Mouse (Mus musculus) liver, adult 2 months (tissue): Measurements from ENCODE around the gene Fam69a. TPM values are rescaled to one million over a fixed set of nuclear protein-coding genes. Genes with fewer than 3 reads are reported as not detected.

Experiments
- DNase-seq: peaks from one replicate; pipeline ENCODE4 v3.0.0-alpha.2; 2011; ENCODE audit warnings: low read depth, low spot score; ENCODE audit errors: extremely low read depth
- H3K27ac ChIP-seq: fragments of 200-500 bp; replicated peaks from 2 replicates; pipeline ENCODE4 v1.5.1; 2012; ENCODE audit warnings: low read depth, mild to moderate bottlenecking, control low read depth, inconsistent platforms, low read length; ENCODE audit not compliant: insufficient read depth
- H3K27me3 ChIP-seq: fragments of 200-500 bp; 2 replicates; pipeline ENCODE4 v1.6.1; 2012; ENCODE audit warnings: mild to moderate bottlenecking, moderate library complexity, low read length, inconsistent platforms; ENCODE audit not compliant: control insufficient read depth, insufficient read depth
- H3K36me3 ChIP-seq: fragments of 200-500 bp; 2 replicates; pipeline ENCODE4 v1.6.1; 2012; ENCODE audit warnings: low read length, inconsistent platforms; ENCODE audit not compliant: control insufficient read depth, insufficient read depth
- H3K4me1 ChIP-seq: fragments of 200-500 bp; 2 replicates; pipeline ENCODE4 v1.6.1; 2011; ENCODE audit warnings: low read length; ENCODE audit not compliant: control insufficient read depth, insufficient read depth
- H3K4me3 ChIP-seq: fragments of 200-500 bp; 2 replicates; pipeline ENCODE4 v1.5.1; 2011; ENCODE audit warnings: low read depth, mild to moderate bottlenecking, control low read depth, low read length, moderate library complexity; ENCODE audit not compliant: insufficient read depth
- H3K79me2 ChIP-seq: fragments of 200-500 bp; 2 replicates; pipeline ENCODE4 v1.6.1; 2012; ENCODE audit warnings: inconsistent platforms, mild to moderate bottlenecking, low read length, moderate library complexity; ENCODE audit not compliant: control insufficient read depth, insufficient read depth
- H3K9ac ChIP-seq: fragments of 200-500 bp; 2 replicates; pipeline ENCODE4 v1.6.1; 2012; ENCODE audit warnings: low read depth, mild to moderate bottlenecking, control low read depth, inconsistent platforms, low read length
- CTCF ChIP-seq: fragments of 200-500 bp; IDR thresholded peaks from 2 replicates; pipeline ENCODE4 v1.5.1; 2011; ENCODE audit warnings: low read depth, low read length, control low read depth
- POLR2A ChIP-seq: fragments of 200-500 bp; IDR thresholded peaks from 2 replicates; pipeline ENCODE4 v1.6.1; 2011; ENCODE audit warnings: low read length, control low read depth; ENCODE audit not compliant: insufficient read depth; ENCODE audit errors: extremely low read depth
- WGBS: fragments of 180-500 bp; shearing (Covaris S2); methylation state at CpG from one replicate; pipeline ENCODE4 v1.1.7; 2018; 5-methylcytosine and 5-hydroxymethylcytosine counted together
- polyA plus RNA-seq: library from polyadenylated mRNA; depleted of rRNA; stranded (reverse); fragments of >200 nt; gene quantifications from 2 replicates; pipeline ENCODE4 v1.2.3, GENCODE M21; 2012
- total RNA-seq: library from RNA; depleted of rRNA; stranded (reverse); fragments of >200 nt; gene quantifications from 2 replicates; pipeline ENCODE4 v1.2.3, GENCODE M21; 2014

Fam69a gene
- total and polyA plus RNA-seq, 2 experiments: 1.4 to 5.3 TPM

GRCm38 (mm10) chr5:107915280-107915679 is 71.6 kb downstream of the Fam69a start:
- H3K27ac ChIP-seq: no peak overlapping the region
- 80% methylated on average over 4 of the region's 4 CpGs for WGBS
- H3K79me2 ChIP-seq: no peaks in the 10 kb centered on the region
- H3K4me1 ChIP-seq: no peaks in the 10 kb centered on the region
- no peak for DNase-seq
- no peak overlapping the region for H3K4me3 ChIP-seq
- no peak for TF ChIP-seq CTCF
- no peak for TF ChIP-seq POLR2A
- no peaks in the 10 kb centered on the region for H3K27me3 ChIP-seq
- H3K9ac ChIP-seq: no peak overlapping the region
- H3K36me3 ChIP-seq: no peaks in the 10 kb centered on the region; the same call in 1 of the 2 replicates

DNA sequence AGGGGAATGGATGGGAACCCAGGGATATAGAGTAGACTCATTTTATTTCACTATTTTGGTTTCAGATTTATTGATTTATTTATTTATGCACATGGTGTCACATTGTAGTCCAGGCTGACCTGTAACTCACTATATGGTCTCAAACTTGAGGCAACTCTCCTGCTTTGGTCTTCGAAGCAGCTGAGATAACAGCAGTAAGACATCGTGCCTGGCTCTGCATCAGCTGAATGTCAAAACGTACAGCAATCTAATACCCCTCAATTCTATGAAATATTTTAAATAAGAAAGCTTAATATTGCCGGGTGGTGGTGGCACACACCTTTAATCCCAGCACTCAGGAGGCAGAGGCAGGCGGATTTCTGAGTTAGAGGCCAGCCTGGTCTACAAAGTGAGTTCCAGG is 75.9 kb downstream of the Fam69a start:
- Histone ChIP-seq H3K79me2 (no peaks in the 10 kb centered on the region), H3K4me1 (no peaks in the 10 kb centered on the region), H3K27ac (no peak overlapping the region), H3K4me3 (no peak overlapping the region), H3K36me3 (peaks cover 35% of the 10 kb centered on the region), H3K9ac (no peak overlapping the region), H3K27me3 (no peaks in the 10 kb centered on the region)
- no peak for TF ChIP-seq POLR2A
- no peak for TF ChIP-seq CTCF
- 93% methylated on average over 5 of the region's 5 CpGs for WGBS
- DNase-seq: no peak

DNA sequence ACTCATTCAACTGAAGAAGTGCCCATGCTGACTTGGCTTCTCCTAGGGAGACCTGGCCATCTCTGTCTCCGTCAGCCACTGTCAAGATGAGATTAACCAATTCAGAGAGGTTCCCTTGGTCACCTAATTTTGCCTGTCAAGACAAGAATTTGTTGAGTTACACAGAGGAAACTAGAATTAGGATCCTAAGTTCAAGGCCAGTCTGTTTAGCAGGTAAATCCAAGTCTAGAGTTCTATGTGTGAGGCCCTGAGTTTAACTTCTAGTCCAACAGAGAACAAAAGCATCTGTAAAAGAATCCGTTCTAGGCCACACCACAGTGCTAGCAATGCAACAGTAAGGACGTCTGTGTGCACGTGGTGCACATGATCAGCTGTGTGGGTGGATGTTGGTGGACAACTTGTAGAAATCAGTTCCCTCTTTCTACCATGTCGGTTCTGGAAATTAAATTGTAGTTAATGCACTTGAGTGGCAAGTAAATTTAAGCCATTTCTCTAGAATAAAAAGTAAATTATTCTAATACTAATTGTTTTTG is 76.7 kb downstream of the Fam69a start:
- H3K36me3 ChIP-seq: peaks cover 43% of the 10 kb centered on the region

DNA sequence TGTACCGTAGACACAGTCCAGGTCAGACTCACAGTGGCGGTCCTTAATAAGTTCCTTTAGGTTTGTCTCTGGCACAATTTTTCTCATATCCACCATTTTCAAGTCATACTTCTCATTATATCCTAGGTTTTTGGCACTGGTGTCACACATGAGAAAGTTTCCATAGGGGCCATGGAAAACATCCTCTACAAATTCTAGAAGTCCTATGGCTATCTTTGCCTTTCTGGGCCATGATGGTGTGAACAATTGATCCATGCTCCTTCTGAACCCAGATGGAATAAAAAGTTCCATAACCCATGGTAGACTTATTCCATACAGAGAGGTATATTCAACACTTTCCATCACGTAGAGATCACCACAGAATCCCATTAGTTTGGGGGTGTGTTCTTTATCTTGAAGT is 77.2 kb downstream of the Fam69a start:
- no peaks in the 10 kb centered on the region for H3K79me2 ChIP-seq
- peaks cover 47% of the 10 kb centered on the region for H3K36me3 ChIP-seq
- H3K4me3 ChIP-seq: no peak overlapping the region
- no peak for DNase-seq
- H3K27ac ChIP-seq: no peak overlapping the region
- WGBS: 89% methylated on average over 3 of the region's 3 CpGs
- no peak for TF ChIP-seq CTCF
- no peaks in the 10 kb centered on the region for H3K27me3 ChIP-seq
- H3K4me1 ChIP-seq: no peaks in the 10 kb centered on the region
- no peak overlapping the region for H3K9ac ChIP-seq

More for the DNA sequence above, 76.7 kb downstream of the Fam69a start:
- Histone ChIP-seq H3K79me2 (no peaks in the 10 kb centered on the region), H3K4me3 (no peak overlapping the region), H3K4me1 (no peaks in the 10 kb centered on the region), H3K9ac (no peak overlapping the region), H3K27ac (no peak overlapping the region), H3K27me3 (no peaks in the 10 kb centered on the region)
- 63% methylated on average over 5 of the region's 5 CpGs for WGBS
- TF ChIP-seq CTCF (no peak), POLR2A (no peak)
- DNase-seq: no peak

GRCm38 (mm10) chr5:107908514-107909110 is 78.3 kb downstream of the Fam69a start:
- H3K27me3 ChIP-seq: no peaks in the 10 kb centered on the region
- no peak overlapping the region for H3K9ac ChIP-seq
- H3K36me3 ChIP-seq: peaks cover 55% of the 10 kb centered on the region
- no peaks in the 10 kb centered on the region for H3K79me2 ChIP-seq
- no peak overlapping the region for H3K27ac ChIP-seq
- DNase-seq: no peak
- H3K4me3 ChIP-seq: no peak overlapping the region
- TF ChIP-seq POLR2A (no peak), CTCF (no peak)
- 81% methylated on average over 2 of the region's 2 CpGs for WGBS
- H3K4me1 ChIP-seq: no peaks in the 10 kb centered on the region

GRCm38 (mm10) chr5:107904325-107904724 is 82.6 kb downstream of the Fam69a start:
- Histone ChIP-seq H3K27ac (no peak overlapping the region), H3K4me3 (no peak overlapping the region), H3K4me1 (no peaks in the 10 kb centered on the region), H3K9ac (no peak overlapping the region), H3K36me3 (peaks cover 64% of the 10 kb centered on the region), H3K27me3 (no peaks in the 10 kb centered on the region), H3K79me2 (peaks cover 9% of the 10 kb centered on the region; the same call in 1 of the 2 replicates)
- TF ChIP-seq CTCF (no peak), POLR2A (no peak)
- DNase-seq: no peak
- 61% methylated on average over 3 of the region's 3 CpGs for WGBS
